Mouse (Mus musculus): ENCODE results near the gene Gpx7. TPM values are rescaled to one million over a fixed set of nuclear protein-coding genes. Genes with fewer than 3 reads are reported as not detected.
"Not testable (repeated sequence)": the region's sequence is repeated elsewhere in the genome, so short reads cannot be mapped to it uniquely, and the experiment has no call there.

Gene Gpx7
- polyA plus RNA-seq, 1 experiment from 2014 or later = 9.7 TPM

DNA sequence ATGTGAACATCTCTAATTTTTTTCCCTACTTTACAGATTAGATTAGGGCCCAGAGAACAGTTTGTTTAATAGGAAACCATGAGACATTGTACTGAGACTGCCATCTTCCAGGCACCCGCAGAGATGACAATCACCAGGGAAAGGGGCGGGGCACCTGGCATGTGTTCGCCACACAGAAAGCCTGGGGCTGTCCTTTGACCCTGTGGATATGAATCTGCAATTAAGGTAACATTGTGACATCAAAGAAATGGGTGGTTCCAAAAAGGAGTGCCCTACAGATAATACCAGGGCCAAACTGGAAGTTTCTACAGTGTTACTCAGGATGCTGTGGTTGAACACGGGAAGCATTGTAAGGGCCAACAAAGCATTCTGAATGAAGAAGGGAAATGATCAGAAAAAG lies 36.4 kb downstream of the Gpx7 start:
- H3K9ac ChIP-seq = no peak overlapping the region
- no peak overlapping the region for H3K4me2 ChIP-seq
- ATAC-seq (ENCODE audit: insufficient read depth) = no peak
- H3K27ac ChIP-seq (replicated peaks) = no peak overlapping the region
- peaks cover 4% of the 10 kb centered on the region; the same call in 1 of the 2 replicates for H3K4me1 ChIP-seq (replicated peaks)
- WGBS (ENCODE audit: insufficient replicate concordance) = 22% methylated on average over 4 of the region's 4 CpGs
- H3K36me3 ChIP-seq (replicated peaks) = no peaks in the 10 kb centered on the region
- H3K4me3 ChIP-seq (replicated peaks) = no peak overlapping the region
- H3K9me3 ChIP-seq (replicated peaks) = no peaks in the 10 kb centered on the region
- H3K27me3 ChIP-seq = no peaks in the 10 kb centered on the region; the same call in 1 of the 2 replicates

DNA sequence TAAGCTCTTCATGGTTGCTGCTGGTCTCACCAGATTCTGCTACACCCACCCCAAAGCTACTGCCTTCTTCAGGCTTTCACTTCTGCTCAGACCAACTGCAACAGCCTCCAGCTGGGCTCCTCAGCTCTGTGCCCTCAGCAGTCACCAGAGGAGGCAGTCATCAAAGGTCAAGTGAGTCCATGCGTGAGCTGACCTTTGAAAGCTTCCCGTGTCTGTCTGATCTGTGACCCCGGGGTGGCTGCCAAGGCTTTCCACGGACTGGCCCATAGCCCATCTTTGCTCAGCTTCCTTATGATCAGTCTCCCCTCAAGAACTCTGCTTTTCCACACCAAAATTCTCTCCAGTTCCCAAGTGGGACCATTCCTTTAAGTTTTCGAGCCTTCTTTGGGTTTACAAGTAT lies 37.5 kb downstream of the Gpx7 start:
- H3K27ac ChIP-seq (replicated peaks) = no peak overlapping the region

DNA sequence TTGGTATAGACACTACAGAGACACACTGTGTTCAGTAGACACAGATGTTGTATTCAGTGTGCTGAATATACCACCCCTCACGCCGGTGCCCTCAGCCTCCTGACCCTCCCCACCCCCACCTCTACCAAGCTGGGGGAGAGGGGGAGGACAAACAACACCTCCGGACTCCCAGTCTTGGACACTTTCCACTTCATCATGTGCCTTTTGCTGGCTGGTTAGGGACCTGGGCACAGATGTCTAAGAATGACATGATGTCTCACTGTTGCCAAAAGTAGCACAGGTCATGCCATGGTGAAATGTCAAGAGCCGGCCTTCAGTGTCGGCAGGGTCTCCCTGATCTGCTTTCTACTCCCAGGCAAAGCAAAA lies 42.7 kb downstream of the Gpx7 start:
- H3K36me3 ChIP-seq (replicated peaks) = no peaks in the 10 kb centered on the region
- no peak overlapping the region for H3K27ac ChIP-seq (replicated peaks)
- peaks cover 22% of the 10 kb centered on the region for H3K27me3 ChIP-seq
- no peak overlapping the region for H3K4me2 ChIP-seq
- no peak overlapping the region for H3K4me3 ChIP-seq (replicated peaks)
- no peak for ATAC-seq (ENCODE audit: insufficient read depth)
- no peak overlapping the region for H3K9ac ChIP-seq
- H3K9me3 ChIP-seq (replicated peaks) = no peaks in the 10 kb centered on the region
- H3K4me1 ChIP-seq (replicated peaks) = peaks cover 27% of the 10 kb centered on the region
- 58% methylated on average over 5 of the region's 5 CpGs for WGBS (ENCODE audit: insufficient replicate concordance)

More for the DNA sequence above, 37.5 kb downstream of the Gpx7 start:
- no peak overlapping the region for H3K4me3 ChIP-seq (replicated peaks)
- peaks cover 5% of the 10 kb centered on the region; the same call in 1 of the 2 replicates for H3K4me1 ChIP-seq (replicated peaks)
- ATAC-seq (ENCODE audit: insufficient read depth) = 0 out of 2 replicates have a peak, but pooled peaks have one; percentile 25
- no peak overlapping the region for H3K4me2 ChIP-seq
- 29% methylated on average over 5 of the region's 5 CpGs for WGBS (ENCODE audit: insufficient replicate concordance)
- no peaks in the 10 kb centered on the region for H3K9me3 ChIP-seq (replicated peaks)
- H3K9ac ChIP-seq = no peak overlapping the region
- H3K27me3 ChIP-seq = no peaks in the 10 kb centered on the region; the same call in 1 of the 2 replicates
- H3K36me3 ChIP-seq (replicated peaks) = no peaks in the 10 kb centered on the region

DNA sequence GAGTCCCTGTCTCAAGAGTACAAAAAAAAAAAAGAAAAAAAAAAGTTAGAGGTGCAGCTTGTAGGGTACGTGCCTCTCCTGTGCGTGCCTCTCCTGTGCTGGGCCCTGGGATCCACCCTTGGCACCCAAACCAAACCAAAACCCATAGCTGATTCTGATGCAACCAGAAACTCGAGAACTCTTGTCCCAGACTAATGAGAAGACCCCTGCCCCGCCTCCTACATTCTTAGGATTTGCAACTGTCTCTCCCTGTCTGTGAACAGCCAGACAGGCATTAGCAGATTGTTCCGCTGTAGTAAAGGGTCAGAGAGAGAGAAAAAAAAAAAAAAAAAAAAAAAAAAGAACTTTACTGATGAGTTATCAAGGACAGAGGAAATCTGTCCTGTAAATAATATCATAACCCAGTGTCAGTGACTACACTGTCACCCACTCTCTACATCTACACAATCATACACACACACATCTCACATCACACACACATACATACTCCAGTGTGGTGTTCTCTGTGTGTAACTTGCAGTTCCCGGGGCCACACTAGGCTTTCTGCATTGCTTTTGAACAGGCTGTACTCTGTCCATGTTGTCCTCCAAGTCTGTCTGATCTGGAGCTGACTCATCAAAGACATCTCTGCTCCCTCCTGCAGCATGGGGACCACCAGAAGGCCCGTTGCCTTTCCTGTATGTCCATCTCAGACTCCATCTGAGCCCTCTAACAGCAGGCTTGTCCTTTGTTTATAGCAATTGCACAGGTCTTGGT lies 43.2 kb downstream of the Gpx7 start:
- 31% methylated on average over 7 of the region's 7 CpGs for WGBS (ENCODE audit: insufficient replicate concordance)
- no peak for ATAC-seq (ENCODE audit: insufficient read depth)
- Histone ChIP-seq H3K36me3 (replicated peaks) (no peaks in the 10 kb centered on the region), H3K27ac (replicated peaks) (peak overlapping the region; percentile 72), H3K9me3 (replicated peaks) (no peaks in the 10 kb centered on the region), H3K9ac (no peak overlapping the region), H3K4me2 (peak overlapping the region; percentile 23; the same call in 1 of the 2 replicates), H3K4me1 (replicated peaks) (peaks cover 30% of the 10 kb centered on the region), H3K4me3 (replicated peaks) (no peak overlapping the region), H3K27me3 (peaks cover 26% of the 10 kb centered on the region)

DNA sequence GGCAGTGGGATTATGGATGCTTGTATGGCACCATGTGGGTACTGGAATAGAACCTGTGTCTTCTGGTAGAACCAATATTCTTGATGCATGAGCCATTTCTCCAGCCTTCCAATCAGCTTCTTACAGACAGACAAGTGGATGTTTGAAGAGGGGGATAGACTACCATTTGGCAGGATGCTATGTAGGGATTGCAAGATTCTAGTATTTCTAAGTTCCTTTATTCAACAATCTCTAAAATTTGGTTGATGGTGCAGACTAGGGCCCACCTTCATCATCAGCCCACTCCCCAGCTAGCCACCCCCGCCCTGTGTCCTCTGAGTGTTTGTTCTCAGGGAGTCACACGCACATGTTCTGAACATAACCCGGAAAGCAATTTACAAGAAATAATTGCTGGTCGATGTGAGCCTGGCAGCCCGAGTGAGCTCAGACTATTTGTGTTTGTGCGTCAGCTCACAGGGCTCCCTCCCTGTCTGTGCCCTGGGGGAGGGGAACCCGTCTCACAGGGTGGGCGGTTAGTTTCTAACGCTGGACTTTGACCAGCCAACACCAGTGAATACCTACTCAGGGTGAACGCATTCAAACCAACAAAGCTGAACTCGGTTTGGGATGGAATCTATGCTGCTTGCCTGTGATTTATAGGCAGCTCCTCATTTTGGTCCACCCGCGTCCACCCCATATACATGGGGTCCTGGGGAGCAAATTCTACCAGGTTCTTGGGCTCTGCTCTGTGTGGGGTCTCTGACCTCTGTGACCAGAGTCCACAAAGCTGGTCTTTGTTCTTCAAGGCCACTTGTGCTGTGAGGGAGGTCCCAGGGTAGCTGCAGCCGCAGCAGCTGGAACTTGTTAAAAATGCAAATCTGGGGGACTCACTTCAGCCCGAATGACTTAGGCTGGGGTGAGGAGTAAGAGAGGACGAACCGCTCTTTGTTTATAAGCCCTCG lies 44.2 kb downstream of the Gpx7 start:
- peak; percentile 67; the same call in 1 of the 2 replicates for ATAC-seq (ENCODE audit: insufficient read depth)
- peak overlapping the region; percentile 23 for H3K4me2 ChIP-seq
- H3K4me1 ChIP-seq (replicated peaks) = peaks cover 26% of the 10 kb centered on the region; the same call in 1 of the 2 replicates
- no peaks in the 10 kb centered on the region for H3K36me3 ChIP-seq (replicated peaks)
- no peak overlapping the region for H3K9ac ChIP-seq
- no peak overlapping the region for H3K4me3 ChIP-seq (replicated peaks)
- WGBS (ENCODE audit: insufficient replicate concordance) = 34% methylated on average over 18 of the region's 18 CpGs
- peak overlapping the region; percentile 72 for H3K27ac ChIP-seq (replicated peaks)
- no peaks in the 10 kb centered on the region for H3K9me3 ChIP-seq (replicated peaks)
- peaks cover 32% of the 10 kb centered on the region for H3K27me3 ChIP-seq

DNA sequence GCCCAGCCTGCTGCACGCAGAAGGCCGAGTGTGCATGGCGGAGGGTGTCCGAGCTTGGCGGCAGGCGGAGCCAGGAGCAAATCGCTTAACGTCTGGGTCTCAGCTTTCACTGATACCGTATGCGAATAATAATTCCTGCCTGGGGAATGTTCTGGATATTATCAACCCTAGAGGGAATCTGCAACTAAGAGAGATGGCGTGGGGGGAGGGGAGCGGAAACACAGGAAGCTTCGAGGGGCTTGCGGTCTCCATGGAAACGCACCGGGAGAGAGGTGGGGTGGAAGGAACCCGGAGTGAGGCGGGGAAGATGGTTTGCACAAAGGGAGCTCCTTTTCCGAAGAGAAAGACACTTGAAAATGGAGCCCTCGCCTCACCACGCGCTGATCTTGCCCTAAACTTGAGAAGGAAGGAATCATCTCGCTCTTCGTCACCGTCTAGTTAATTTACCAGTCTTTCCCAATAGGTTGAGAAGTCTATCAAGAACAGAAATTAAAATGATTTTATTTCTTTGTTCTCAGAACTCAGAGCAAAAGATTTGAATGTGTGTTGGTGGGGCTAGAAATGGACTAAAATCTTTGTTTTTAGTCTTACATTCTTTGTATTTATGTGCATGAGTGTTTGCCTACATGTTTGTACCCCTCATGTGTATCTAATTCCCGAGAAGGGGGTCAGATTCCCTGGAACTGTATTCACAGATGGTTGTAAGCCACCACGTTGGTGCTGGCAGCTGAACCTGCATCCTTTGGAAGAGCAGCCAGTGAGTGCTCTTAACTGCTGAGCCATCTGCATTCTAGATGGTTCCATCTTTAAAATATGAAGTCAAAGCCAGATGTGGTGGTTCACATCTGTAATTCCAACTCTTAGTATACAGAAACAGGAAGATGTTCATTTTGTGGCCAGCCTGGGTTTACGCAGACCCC lies 46.4 kb downstream of the Gpx7 start:
- H3K4me3 ChIP-seq (replicated peaks) = 0 out of 2 replicates have a peak overlapping the region, but pooled peaks have one; percentile 18
- peak overlapping the region; percentile 33 for H3K4me2 ChIP-seq
- no peak overlapping the region for H3K27ac ChIP-seq (replicated peaks)
- no peak for ATAC-seq (ENCODE audit: insufficient read depth)
- H3K9ac ChIP-seq = no peak overlapping the region
- no peaks in the 10 kb centered on the region for H3K9me3 ChIP-seq (replicated peaks)
- WGBS (ENCODE audit: insufficient replicate concordance) = 10% methylated on average over 28 of the region's 28 CpGs
- H3K27me3 ChIP-seq = peaks cover 32% of the 10 kb centered on the region
- H3K36me3 ChIP-seq (replicated peaks) = no peaks in the 10 kb centered on the region
- H3K4me1 ChIP-seq (replicated peaks) = peaks cover 26% of the 10 kb centered on the region; the same call in 1 of the 2 replicates

DNA sequence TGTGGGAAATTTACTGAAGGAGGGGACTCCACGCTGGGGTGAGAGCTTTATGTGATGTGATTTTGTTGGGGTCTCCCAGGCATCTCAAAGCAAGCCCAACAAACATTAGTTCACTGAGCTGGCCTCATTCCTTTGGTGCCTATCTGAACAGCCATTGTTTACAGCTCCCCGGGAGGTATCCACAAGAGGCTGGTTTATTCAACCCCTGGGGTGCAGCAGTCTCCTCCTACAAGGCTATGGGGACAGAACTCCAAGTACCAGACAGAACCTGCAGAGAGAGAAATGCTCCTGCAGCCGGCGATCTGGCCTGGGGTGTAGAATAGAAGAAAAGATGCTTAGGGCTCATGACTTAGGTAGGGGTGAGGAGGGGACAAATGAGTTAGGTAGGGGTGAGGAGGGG lies 48.3 kb downstream of the Gpx7 start:
- Histone ChIP-seq H3K36me3 (replicated peaks) (no peaks in the 10 kb centered on the region), H3K9me3 (replicated peaks) (no peaks in the 10 kb centered on the region), H3K4me3 (replicated peaks) (no peak overlapping the region), H3K27me3 (peaks cover 32% of the 10 kb centered on the region), H3K4me2 (no peak overlapping the region), H3K27ac (replicated peaks) (no peak overlapping the region), H3K9ac (no peak overlapping the region), H3K4me1 (replicated peaks) (peaks cover 27% of the 10 kb centered on the region; the same call in 1 of the 2 replicates)
- no peak for ATAC-seq (ENCODE audit: insufficient read depth)
- 54% methylated on average over 4 of the region's 4 CpGs for WGBS (ENCODE audit: insufficient replicate concordance)

DNA sequence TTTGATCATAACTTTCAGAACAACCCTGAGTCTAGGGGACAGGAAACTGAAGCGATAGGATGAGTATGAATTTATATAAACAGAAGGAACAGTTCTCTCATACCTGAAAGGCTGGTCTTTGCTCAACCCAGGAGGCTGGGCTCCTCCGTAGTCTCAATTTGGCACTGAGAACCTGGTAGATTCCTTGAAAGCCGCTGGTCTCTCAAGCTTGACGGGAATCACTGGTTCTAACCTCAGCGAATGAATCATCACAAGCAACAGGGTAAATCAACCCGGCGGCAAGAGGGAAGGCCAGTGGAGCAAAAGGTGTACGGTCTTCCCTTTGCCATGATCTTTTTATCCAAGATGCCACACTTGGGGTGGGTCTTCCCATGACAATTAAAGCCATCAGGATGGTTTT lies 49.3 kb downstream of the Gpx7 start:
- Histone ChIP-seq H3K36me3 (replicated peaks) (no peaks in the 10 kb centered on the region), H3K4me2 (no peak overlapping the region), H3K9ac (no peak overlapping the region), H3K9me3 (replicated peaks) (no peaks in the 10 kb centered on the region), H3K27me3 (peaks cover 29% of the 10 kb centered on the region), H3K4me1 (replicated peaks) (peaks cover 20% of the 10 kb centered on the region; the same call in 1 of the 2 replicates), H3K4me3 (replicated peaks) (no peak overlapping the region), H3K27ac (replicated peaks) (no peak overlapping the region)
- WGBS (ENCODE audit: insufficient replicate concordance) = 78% methylated on average over 8 of the region's 8 CpGs
- ATAC-seq (ENCODE audit: insufficient read depth) = no peak

DNA sequence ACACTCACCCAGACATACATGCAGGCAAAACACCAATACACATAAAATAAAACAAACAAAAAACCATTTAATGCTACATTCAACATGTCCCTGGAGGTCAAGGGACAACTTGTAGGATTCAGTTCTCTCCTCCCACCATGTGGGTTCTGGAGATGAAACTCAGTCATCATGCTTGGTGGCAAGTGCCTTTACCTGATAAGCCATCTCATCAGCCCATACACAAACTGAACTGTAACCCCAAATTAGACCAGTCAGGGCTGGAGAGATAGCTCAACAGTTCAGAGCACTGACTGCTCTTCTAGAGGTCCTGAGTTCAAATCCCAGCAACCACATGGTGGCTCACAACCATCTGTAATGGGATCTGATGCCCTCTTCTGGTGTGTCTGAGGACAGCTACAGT lies 53.2 kb downstream of the Gpx7 start:
- not testable (repeated sequence) for H3K9ac ChIP-seq; H3K4me3 ChIP-seq (replicated peaks); H3K27me3 ChIP-seq; H3K4me2 ChIP-seq; H3K27ac ChIP-seq (replicated peaks); H3K36me3 ChIP-seq (replicated peaks); H3K9me3 ChIP-seq (replicated peaks); ATAC-seq (ENCODE audit: insufficient read depth)
- H3K4me1 ChIP-seq (replicated peaks) = peaks cover 32% of the 10 kb centered on the region

DNA sequence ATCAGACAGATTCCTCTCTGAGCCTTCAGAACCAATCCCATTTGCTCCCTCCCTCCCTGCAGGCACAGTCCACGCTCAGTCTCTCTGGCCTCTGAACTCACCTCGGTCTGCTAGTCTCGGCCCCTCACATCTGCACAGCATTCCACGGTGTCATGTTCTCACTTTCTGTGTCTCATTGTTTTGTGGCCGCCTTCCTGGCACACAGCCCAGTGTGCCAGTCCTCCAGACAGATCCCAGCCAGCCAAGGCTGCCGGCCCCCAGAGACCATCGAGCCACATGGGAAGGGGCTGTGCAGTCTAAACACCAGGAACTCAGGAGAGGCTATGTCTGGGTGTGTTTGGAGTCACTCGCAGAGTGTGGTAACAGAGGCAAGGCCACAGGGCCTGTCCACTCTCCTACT lies 55.9 kb downstream of the Gpx7 start:
- Histone ChIP-seq H3K4me1 (replicated peaks) (peaks cover 46% of the 10 kb centered on the region), H3K4me2 (no peak overlapping the region), H3K27ac (replicated peaks) (peak overlapping the region; percentile 6; the same call in 1 of the 2 replicates), H3K4me3 (replicated peaks) (no peak overlapping the region), H3K27me3 (no peaks in the 10 kb centered on the region), H3K36me3 (replicated peaks) (no peaks in the 10 kb centered on the region), H3K9me3 (replicated peaks) (no peaks in the 10 kb centered on the region), H3K9ac (no peak overlapping the region)
- no peak for ATAC-seq (ENCODE audit: insufficient read depth)
- WGBS (ENCODE audit: insufficient replicate concordance) = 38% methylated on average over 8 of the region's 8 CpGs
